Mouse (Mus musculus) embryo, embryonic 10 days (tissue): ENCODE results near the gene Zfp663.

Experiments
- DNase-seq: peaks from one replicate; pipeline ENCODE4 v3.0.0-alpha.2; 2015; ENCODE audit warnings: low spot score

The Zfp663 gene

GRCm38 (mm10) chr2:165370348-165370747 is 1.8 kb upstream of the Zfp663 start:
- no peak for DNase-seq

- DNase-seq: no peak
These were observed 575 bp downstream of the Zfp663 start for GRCm38 (mm10) chr2:165367868-165368439.

GRCm38 (mm10) chr2:165367047-165367520 is 1.4 kb downstream of the Zfp663 start:
- DNase-seq: no peak

GRCm38 (mm10) chr2:165364334-165365091 is 4.0 kb downstream of the Zfp663 start:
- peak; percentile 80 for DNase-seq

- no peak for DNase-seq
These were observed 5.2 kb downstream of the Zfp663 start for GRCm38 (mm10) chr2:165363282-165363681.

GRCm38 (mm10) chr2:165360861-165361260 is 7.7 kb downstream of the Zfp663 start:
- peak; percentile 90 for DNase-seq

GRCm38 (mm10) chr2:165351828-165352513 is 16.6 kb downstream of the Zfp663 start:
- no peak for DNase-seq

GRCm38 (mm10) chr2:165349466-165349865 is 19.1 kb downstream of the Zfp663 start:
- DNase-seq: peak; percentile 74

- no peak for DNase-seq
These were observed 22.3 kb downstream of the Zfp663 start for GRCm38 (mm10) chr2:165346180-165346579.

- peak; percentile 78 for DNase-seq
These were observed 31.3 kb downstream of the Zfp663 start for GRCm38 (mm10) chr2:165337191-165337590.

GRCm38 (mm10) chr2:165332610-165333210 is 35.8 kb downstream of the Zfp663 start:
- DNase-seq: no peak

GRCm38 (mm10) chr2:165329703-165330102 is 38.8 kb downstream of the Zfp663 start:
- DNase-seq: no peak

- no peak for DNase-seq
These were observed 39.8 kb downstream of the Zfp663 start for GRCm38 (mm10) chr2:165328746-165329145.

- DNase-seq: no peak
These were observed 41.1 kb downstream of the Zfp663 start for GRCm38 (mm10) chr2:165327386-165327785.

GRCm38 (mm10) chr2:165326304-165327190 is 42.0 kb downstream of the Zfp663 start, which contains the start of gene Elmo2:
Gene Elmo2, minus strand, starts transcription at chr2:165326479.
- peak; percentile 96 for DNase-seq

GRCm38 (mm10) chr2:165325521-165326303 is 42.8 kb downstream of the Zfp663 start:
- DNase-seq: no peak

GRCm38 (mm10) chr2:165323928-165324327 is 44.6 kb downstream of the Zfp663 start:
- no peak for DNase-seq

- DNase-seq: no peak
These were observed 45.0 kb downstream of the Zfp663 start for GRCm38 (mm10) chr2:165323484-165323883.

GRCm38 (mm10) chr2:165321981-165322735 is 46.4 kb downstream of the Zfp663 start:
- DNase-seq: no peak

- no peak for DNase-seq
These were observed 47.1 kb downstream of the Zfp663 start for GRCm38 (mm10) chr2:165321381-165321888.
